Mouse (Mus musculus) E14TG2a.4 (cell line): ENCODE data around the gene Popdc2.

ENCODE experiments used
- H3K27me3 ChIP-seq: 2 replicates; pipeline ENCODE4 v1.6.1; 2014; ENCODE audit warnings: low read length, control low read depth; ENCODE audit not compliant: insufficient read depth
- H3K36me3 ChIP-seq: 2 replicates; pipeline ENCODE4 v1.6.1; 2014; ENCODE audit warnings: low read length, control low read depth; ENCODE audit not compliant: insufficient read depth
- H3K4me1 ChIP-seq: replicated peaks from 2 replicates; pipeline ENCODE4 v1.6.1; 2014; ENCODE audit warnings: low read depth, low read length, control low read depth
- H3K4me3 ChIP-seq: replicated peaks from 2 replicates; pipeline ENCODE4 v1.5.1; 2014; ENCODE audit warnings: mild to moderate bottlenecking, low read length
- H3K9me3 ChIP-seq: 2 replicates; pipeline ENCODE4 v1.6.1; 2014; ENCODE audit warnings: low read length, control low read depth
- CTCF ChIP-seq: conservative IDR thresholded peaks from 2 replicates; pipeline ENCODE4 v1.5.1; 2014; ENCODE audit warnings: low read length
- NANOG ChIP-seq: IDR thresholded peaks from 2 replicates; pipeline ENCODE4 v1.6.1; 2014; ENCODE audit warnings: borderline replicate concordance, low read length, mixed read lengths
- POU5F1 ChIP-seq: IDR thresholded peaks from 2 replicates; pipeline ENCODE4 v1.6.1; 2014; ENCODE audit warnings: low read length, borderline replicate concordance

The Popdc2 gene

DNA sequence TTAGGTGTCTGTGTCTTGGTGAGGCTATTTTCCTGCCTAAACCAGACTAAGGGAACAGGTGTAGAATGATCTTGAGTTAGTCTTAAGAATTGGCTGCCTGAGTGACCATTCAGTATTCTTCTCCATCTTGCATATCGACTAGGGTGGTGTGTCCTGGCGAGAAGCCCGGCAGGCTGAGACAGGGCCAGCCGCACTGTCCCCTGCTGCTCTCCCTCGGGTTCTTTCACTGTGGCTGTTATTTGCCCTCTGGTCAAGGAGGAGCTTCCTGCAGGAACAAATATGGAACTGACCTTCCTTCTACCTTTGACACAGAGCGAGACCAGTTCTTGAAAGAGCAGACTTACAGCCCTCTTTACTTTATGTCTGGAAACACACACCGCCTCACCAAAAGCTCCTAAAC lies 10.0 kb upstream of the Popdc2 start:
- TF ChIP-seq NANOG (no peak), POU5F1 (no peak), CTCF (no peak)
- Histone ChIP-seq H3K4me1 (peaks cover 22% of the 10 kb centered on the region), H3K9me3 (no peaks in the 10 kb centered on the region), H3K27me3 (no peaks in the 10 kb centered on the region), H3K4me3 (no peak overlapping the region), H3K36me3 (peaks cover 59% of the 10 kb centered on the region)

- TF ChIP-seq NANOG, result no peak
- no peak for TF ChIP-seq POU5F1
- no peak for TF ChIP-seq CTCF
- H3K36me3 ChIP-seq, result peaks cover 59% of the 10 kb centered on the region
Observed at GRCm38 (mm10) chr16:38352851-38353250, 9.2 kb upstream of the Popdc2 start.

GRCm38 (mm10) chr16:38353642-38354041 lies 8.4 kb upstream of the Popdc2 start:
- H3K36me3 ChIP-seq, result peaks cover 54% of the 10 kb centered on the region
- H3K4me3 ChIP-seq, result no peak overlapping the region
- H3K9me3 ChIP-seq, result no peaks in the 10 kb centered on the region
- H3K27me3 ChIP-seq, result no peaks in the 10 kb centered on the region
- TF ChIP-seq NANOG, result no peak
- TF ChIP-seq CTCF, result no peak
- no peak for TF ChIP-seq POU5F1
- H3K4me1 ChIP-seq, result peaks cover 9% of the 10 kb centered on the region

More at GRCm38 (mm10) chr16:38352851-38353250, 9.2 kb upstream of the Popdc2 start:
- Histone ChIP-seq H3K4me3 (no peak overlapping the region), H3K27me3 (no peaks in the 10 kb centered on the region), H3K9me3 (no peaks in the 10 kb centered on the region), H3K4me1 (peaks cover 17% of the 10 kb centered on the region)

- TF ChIP-seq CTCF (no peak), NANOG (no peak), POU5F1 (no peak)
- no peak overlapping the region for H3K4me3 ChIP-seq
- no peaks in the 10 kb centered on the region for H3K27me3 ChIP-seq
- peaks cover 48% of the 10 kb centered on the region for H3K36me3 ChIP-seq
- no peaks in the 10 kb centered on the region for H3K9me3 ChIP-seq
- H3K4me1 ChIP-seq, result peaks cover 9% of the 10 kb centered on the region
Observed at GRCm38 (mm10) chr16:38354185-38354913, 7.7 kb upstream of the Popdc2 start.

- TF ChIP-seq CTCF (no peak), NANOG (no peak), POU5F1 (no peak)
Observed at GRCm38 (mm10) chr16:38358256-38358812, 3.7 kb upstream of the Popdc2 start.

GRCm38 (mm10) chr16:38359241-38359640 lies 2.8 kb upstream of the Popdc2 start:
- H3K36me3 ChIP-seq, result peaks cover 6% of the 10 kb centered on the region; the same call in 1 of the 2 replicates
- no peak for TF ChIP-seq CTCF
- TF ChIP-seq POU5F1, result no peak
- no peak for TF ChIP-seq NANOG
- H3K27me3 ChIP-seq, result peaks cover 10% of the 10 kb centered on the region
- peaks cover 7% of the 10 kb centered on the region; the same call in 1 of the 2 replicates for H3K4me1 ChIP-seq
- H3K4me3 ChIP-seq, result no peak overlapping the region
- no peaks in the 10 kb centered on the region for H3K9me3 ChIP-seq

More at GRCm38 (mm10) chr16:38358256-38358812, 3.7 kb upstream of the Popdc2 start:
- peaks cover 10% of the 10 kb centered on the region for H3K27me3 ChIP-seq
- H3K36me3 ChIP-seq, result peaks cover 12% of the 10 kb centered on the region; the same call in 1 of the 2 replicates
- peaks cover 7% of the 10 kb centered on the region; the same call in 1 of the 2 replicates for H3K4me1 ChIP-seq
- H3K4me3 ChIP-seq, result no peak overlapping the region
- H3K9me3 ChIP-seq, result no peaks in the 10 kb centered on the region

GRCm38 (mm10) chr16:38359857-38360256 lies 2.2 kb upstream of the Popdc2 start:
- Histone ChIP-seq H3K4me3 (no peak overlapping the region), H3K27me3 (peaks cover 10% of the 10 kb centered on the region), H3K9me3 (no peaks in the 10 kb centered on the region), H3K4me1 (peaks cover 7% of the 10 kb centered on the region; the same call in 1 of the 2 replicates), H3K36me3 (0 out of 2 replicates have a peak, but pooled peaks cover 4% of the 10 kb centered on the region)
- TF ChIP-seq NANOG (no peak), POU5F1 (no peak), CTCF (no peak)

GRCm38 (mm10) chr16:38360317-38360716 lies 1.7 kb upstream of the Popdc2 start:
- H3K9me3 ChIP-seq, result no peaks in the 10 kb centered on the region
- H3K27me3 ChIP-seq, result peaks cover 10% of the 10 kb centered on the region
- H3K4me1 ChIP-seq, result peaks cover 7% of the 10 kb centered on the region; the same call in 1 of the 2 replicates
- TF ChIP-seq POU5F1 (no peak), CTCF (no peak), NANOG (no peak)
- H3K4me3 ChIP-seq, result no peak overlapping the region
- 0 out of 2 replicates have a peak, but pooled peaks cover 4% of the 10 kb centered on the region for H3K36me3 ChIP-seq
